Mouse (Mus musculus) adipocyte (in vitro differentiated cells): ENCODE data around the gene Fbxo31.
"Not testable (repeated sequence)": the region's sequence is repeated elsewhere in the genome, so short reads cannot be mapped to it uniquely, and the experiment has no call there.

Experiments used
- DNase-seq: peaks from one replicate; pipeline ENCODE4 v3.0.0-alpha.2; 2016; ENCODE audit warnings: low spot score

Gene Fbxo31

DNA sequence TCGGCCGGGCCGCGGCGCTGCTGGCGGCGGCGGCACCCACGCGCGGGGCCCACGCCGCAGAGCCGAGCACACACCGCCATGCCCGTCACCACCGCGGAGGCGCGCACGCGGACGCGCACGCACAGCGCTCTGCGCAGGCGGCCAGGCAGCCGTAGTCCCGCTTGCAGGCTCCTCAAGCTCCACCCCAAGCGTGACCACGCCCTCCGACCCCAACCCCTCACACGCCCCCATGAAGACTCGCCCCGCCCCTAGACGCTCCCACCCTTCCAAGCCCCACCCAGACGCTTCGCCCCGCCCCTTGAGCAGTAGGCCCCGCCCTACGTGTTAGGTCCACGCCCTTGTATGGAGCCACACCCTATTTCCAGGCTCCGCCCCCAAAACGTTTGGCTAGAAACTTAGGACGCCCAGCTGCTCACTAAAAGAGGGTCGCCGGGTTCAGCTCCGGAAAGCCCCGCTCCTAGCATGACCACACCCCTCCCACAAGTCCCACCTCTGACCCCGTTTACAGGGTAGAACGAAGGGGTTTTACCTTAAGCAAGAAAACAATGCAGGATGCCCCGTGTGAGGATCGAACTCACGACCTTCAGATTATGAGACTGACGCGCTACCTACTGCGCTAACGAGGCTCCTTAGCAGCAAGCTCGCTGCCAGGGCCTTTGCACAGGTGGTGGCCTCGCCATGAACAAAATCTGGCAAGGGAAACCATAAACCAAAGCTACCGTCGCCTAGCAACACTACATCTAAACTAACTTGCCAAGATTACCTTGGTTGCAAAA lies at the start of gene Fbxo31:
Fbxo31 (minus strand) TSS at position 131 of the 776 bp plus-strand sequence.
- peak; percentile 23 for DNase-seq

- DNase-seq: no peak
Measured at GRCm38 (mm10) chr8:121623043-121623442, 44.4 kb upstream of the Fbxo31 start.

- no peak for DNase-seq
Measured at GRCm38 (mm10) chr8:121621879-121622278, 43.3 kb upstream of the Fbxo31 start.

- DNase-seq: peak; percentile 12
Measured at GRCm38 (mm10) chr8:121620801-121621516, 42.4 kb upstream of the Fbxo31 start.

GRCm38 (mm10) chr8:121619401-121619995 lies 40.9 kb upstream of the Fbxo31 start:
- peak; percentile 81 for DNase-seq

GRCm38 (mm10) chr8:121613419-121613818 lies 34.8 kb upstream of the Fbxo31 start:
- DNase-seq: no peak

DNA sequence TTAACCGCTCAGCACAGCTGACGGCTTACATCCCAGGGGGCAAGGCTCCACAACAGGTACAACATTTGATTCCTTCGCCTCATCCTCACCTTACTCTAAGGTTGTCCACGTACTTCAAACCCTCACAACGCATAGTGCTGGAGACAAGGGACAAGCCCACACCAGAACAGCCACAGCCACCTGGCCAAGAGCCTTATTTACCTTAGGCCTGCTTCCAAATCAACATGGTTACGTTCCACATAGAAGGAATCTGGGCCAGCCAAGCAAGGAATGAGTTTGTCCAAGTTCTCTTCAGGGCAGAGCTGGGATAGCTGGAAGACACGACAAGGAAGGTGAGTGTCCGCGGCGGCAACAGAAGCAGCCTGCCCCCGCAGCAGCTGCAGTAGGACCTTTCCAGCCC lies 31.3 kb upstream of the Fbxo31 start:
- no peak for DNase-seq

GRCm38 (mm10) chr8:121609251-121609650 lies 30.6 kb upstream of the Fbxo31 start:
- no peak for DNase-seq

DNA sequence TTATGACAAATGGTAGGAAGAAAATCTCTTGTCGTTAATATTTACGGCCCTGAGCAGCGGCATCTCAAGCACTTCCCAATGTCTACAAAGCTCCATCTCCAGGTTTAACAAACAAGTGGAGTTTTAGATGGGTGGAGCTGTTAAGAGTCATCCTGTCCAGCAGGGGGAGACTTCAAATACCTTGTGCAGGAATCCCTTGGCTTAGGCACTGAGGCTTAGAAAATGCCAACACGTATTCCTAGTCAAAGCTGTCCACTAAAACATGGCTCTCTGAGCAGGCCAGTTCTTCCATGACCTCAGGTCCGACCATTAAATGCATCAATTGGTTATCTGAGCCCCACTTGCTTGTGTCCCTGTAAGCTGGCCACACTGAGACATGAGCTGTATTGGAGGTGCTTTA lies 29.1 kb upstream of the Fbxo31 start:
- DNase-seq: no peak

DNA sequence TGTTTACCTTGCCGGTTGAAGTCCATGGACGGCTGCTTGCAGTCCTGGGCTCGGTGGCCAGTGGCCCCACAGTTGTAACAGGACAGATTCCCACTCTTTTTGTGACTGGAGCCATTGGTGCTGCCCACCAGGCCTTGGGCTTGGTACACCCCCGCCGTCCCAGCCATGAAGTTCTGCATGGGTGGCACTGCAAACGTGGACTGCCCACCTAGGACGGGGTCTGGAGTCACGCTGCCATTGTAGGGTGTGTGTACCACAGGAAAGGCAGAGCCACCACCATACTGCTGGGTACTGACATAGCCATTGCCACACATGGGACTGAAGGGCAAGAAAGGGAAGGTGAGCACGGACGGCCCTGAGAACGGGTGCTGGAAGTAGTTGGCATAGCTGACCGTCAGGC lies 25.2 kb upstream of the Fbxo31 start:
- no peak for DNase-seq

- peak; percentile 73 for DNase-seq
Measured at GRCm38 (mm10) chr8:121602860-121603259, 24.3 kb upstream of the Fbxo31 start.

GRCm38 (mm10) chr8:121602411-121602810 lies 23.8 kb upstream of the Fbxo31 start:
- no peak for DNase-seq

DNA sequence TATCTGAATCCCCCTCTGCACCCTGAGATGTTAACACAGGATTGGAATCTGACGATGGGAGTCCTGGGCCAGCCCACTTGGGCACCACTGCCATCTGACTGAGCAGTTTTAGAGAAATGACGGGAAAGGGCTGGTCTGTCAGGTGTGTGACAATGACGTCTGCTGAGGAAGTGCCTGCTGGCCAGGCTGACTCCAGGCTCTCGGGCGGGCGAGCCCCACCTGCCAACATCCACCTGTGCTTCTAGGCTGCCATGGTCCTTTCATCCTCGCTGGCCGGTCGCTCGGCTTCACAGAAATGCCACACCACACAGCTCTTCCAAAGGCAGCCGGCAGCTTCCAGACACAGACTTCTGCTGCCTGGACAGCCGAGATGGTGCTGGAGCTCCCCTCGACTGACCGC lies 21.2 kb upstream of the Fbxo31 start:
- DNase-seq: no peak

GRCm38 (mm10) chr8:121598892-121599291 lies 20.3 kb upstream of the Fbxo31 start:
- DNase-seq: peak; percentile 76

DNA sequence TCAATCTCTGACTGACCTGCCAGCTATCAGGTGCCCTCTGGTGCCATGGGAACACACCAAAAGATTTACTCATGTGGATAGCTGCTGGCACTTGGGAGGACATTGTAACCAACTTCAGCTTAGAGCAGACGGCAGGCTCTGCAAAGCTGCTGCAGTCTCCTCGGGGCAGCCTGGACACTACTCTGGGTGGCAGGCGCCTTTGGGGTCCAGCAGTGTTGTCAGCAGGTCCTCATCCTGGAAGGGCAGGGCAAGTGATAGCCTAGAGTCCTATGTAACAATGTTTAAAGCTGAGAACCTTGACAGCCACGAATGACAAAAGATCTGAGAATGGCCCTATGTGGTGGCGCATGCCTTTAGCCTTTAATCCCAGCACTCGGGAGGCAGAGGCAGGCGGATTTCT lies 19.6 kb upstream of the Fbxo31 start:
- no peak for DNase-seq

- DNase-seq: not testable (repeated sequence)
Measured at GRCm38 (mm10) chr8:121597492-121597891, 18.9 kb upstream of the Fbxo31 start.

DNA sequence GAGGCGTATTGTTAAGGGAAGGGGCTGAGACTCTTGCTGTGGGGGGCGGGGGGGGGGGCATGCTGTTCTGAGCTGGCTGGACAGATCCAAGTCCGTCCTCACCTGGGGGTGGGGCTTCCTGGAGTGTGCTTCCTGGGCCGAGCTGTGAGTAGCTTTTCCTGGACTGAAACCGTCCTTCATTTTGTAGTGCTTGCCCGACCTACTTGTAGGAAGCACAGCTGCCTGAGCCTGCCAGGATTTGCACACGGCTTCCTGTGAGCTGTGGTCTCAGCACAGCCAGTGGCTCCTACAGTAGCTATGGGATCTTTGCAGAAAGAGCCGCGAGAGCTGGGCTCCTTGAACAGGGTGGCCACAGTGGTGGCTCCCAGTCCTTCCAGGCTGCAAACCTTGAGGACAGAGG lies 15.4 kb upstream of the Fbxo31 start:
- no peak for DNase-seq

DNA sequence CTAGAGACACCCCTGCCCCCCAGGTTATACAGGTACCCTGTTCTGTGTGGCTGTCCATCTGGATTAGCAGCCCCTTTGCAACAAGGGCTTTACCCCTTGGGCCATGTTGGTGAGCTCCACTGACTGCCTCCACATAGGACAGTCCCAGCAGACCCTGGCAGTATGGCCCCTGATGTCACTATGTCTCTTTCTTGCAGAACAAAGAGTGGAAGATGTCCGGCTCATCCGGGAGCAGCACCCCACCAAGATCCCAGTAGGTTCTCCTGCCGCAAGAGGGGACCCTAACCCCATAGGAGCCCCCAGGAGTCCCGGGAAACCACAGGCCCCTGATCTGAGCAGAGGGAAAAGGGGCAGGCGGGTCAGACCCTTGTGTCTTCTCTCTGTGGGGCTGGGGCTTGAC lies 14.7 kb upstream of the Fbxo31 start:
- DNase-seq: no peak

DNA sequence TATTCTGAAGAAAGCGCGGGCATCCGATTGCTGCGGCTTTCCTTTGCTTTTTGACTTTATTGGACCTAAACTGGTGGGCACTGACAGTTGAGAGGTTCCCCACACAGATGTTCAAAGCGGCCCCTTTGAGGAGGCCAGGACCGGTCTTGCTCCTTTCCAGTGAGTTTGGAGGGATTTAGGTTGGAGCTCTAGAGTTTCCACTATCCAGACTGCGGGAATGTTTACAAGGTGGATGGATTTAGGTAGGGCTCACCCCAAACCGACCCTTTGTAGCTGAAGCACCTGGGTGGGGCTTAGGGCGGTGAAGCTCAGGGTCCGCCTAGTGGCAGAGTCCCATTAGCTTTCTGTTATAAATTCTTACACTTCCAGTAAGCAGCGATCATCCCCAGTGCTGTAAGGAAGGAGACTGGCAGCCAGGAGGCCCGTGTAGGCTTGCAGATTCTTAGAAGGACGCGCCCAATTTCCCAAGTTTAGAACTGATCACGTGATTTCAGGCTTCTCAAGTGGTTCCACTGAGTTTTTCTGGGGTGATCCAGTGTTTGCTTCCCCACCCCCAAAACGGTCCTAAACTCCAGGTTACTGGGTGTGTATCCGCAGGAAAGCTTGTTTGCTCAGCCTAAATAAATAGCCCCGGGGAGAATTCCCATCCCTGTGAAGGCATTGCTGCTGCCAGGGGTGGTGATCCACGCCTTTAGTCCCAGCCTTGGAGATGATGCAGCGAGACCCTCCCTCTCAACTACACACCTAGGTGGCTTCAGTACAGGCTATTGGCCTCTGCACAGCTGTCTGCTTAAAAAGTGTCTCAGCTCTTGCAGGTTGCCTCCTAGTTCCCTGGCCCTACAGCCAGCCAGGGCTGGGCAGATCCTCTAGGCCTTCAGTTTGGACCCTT lies 12.8 kb upstream of the Fbxo31 start:
- DNase-seq: peak; percentile 54

- DNase-seq: peak; percentile 83
Measured at GRCm38 (mm10) chr8:121590203-121591177, 11.9 kb upstream of the Fbxo31 start, which contains the start of gene Map1lc3b. Gene Map1lc3b (plus strand): TSS chr8:121590361.
